Mouse (Mus musculus): ENCODE results near the gene Grin2c. TPM values are rescaled to one million over a fixed set of nuclear protein-coding genes. Genes with fewer than 3 reads are reported as not detected.
A peak's percentile ranks its signal among the peaks of the same experiment; 100 is the strongest.

Grin2c gene
- total RNA-seq, 1 experiment from 2014 or later: 3.5 TPM

DNA sequence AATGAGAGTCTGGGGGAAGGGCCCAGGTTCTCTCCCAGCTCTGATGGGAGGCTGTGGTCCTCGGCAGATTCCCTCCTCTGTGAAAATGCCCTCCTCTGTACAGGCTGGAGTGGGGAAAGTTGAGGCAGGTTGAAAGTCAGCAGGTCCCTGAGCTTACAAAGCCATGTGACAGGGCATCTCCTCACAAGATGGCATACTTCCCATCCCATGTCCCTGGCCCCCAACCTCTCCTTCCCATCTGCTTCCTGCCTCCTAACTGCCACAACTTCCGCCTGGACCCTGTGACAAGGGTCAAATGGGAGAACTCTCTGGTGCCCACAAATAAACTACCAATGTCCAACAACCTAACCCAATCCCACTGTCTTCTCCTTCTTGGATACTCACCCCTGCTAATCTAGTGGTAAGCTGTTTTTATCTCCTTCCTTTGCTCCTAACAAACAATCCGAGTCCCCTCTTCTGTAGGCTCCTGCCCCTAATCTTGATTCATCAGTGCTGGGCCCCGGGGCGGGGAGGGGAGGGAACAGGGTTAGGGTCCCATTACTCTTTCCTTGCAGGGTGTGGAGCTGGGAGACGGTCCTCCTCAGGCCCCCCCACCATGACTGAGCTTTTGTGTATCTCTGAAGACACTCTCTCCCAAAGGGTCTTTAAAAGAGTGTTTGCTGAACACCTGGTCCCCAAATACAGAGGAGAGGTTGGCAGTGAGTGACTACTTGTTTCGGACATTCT, 2.7 kb downstream of the Grin2c start:
- no peak for DNase-seq

DNA sequence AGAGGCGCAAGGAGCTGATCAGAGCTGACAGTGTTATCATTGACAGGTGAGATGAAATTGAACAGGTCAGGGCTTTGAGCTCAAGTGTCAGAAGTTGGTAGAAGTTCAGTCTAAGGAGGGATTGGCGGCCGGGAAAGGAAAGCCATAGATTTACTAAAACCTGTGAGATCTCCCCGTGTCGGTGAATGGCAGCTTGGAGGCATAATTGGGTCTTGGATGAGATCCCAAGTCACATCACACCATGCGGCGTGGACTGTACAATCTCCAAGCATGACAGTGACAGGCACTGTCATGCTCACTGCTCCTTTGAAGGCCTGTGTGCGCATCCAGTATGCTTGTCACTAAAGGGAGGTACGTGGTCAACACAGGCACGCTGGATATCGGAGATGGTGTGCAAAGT, 4.1 kb downstream of the Grin2c start:
- no peak for DNase-seq

DNA sequence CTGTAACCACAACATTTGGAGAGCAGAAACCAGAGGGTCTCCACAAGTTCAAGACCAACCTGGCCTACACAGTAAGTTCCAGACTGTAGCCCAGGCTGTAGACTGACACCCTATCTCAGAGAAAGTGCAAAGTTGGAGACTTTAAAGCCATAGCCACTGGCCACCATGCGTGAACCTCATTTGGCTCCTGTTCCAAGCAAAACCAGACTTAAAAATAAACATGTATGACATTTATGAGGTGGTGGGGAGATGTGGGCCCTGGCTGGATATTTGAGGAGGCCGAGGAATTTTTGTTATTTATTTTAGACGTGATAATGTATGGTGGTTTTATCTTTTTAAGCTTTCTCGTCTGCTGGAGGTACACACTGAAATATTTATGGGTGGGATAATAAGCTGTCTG, 7.9 kb downstream of the Grin2c start:
- DNase-seq: no peak

DNA sequence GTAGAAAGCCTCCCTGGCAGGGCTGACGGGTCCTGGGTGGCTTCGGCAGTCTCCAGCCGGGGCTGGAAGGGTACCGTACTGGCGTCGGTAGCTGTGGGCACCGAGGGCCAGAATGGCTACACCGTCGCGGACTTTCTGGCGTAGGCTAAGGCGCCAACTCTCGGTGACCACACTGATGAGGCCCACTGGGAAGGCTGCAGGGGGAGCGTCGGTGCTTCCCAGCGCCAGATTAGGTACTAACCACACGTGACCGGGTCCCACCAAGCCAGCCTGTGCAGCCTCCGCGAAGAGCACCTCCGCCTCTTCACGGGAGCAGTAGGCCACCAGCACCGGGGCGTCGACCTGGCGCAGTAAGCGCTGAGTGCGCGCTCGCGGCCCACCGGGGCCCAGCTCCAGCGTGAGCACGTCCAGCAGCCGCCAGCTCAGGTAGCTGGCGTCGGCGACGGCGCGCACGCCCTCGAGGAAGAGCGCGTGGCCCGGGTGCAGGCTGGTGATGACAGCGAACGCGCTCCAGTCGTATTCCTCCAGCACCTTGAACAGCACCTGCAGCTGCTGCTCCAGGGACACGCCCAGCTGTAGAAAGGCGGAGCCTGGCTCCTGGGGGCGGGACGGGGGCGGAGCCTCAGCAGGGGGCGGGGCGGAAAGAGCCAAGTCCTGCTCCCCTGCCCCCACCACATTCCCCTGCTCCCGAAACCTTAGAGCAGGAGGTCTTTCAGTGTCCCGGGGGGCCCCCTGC, 9.1 kb downstream of the Grin2c start:
- no peak for DNase-seq

DNA sequence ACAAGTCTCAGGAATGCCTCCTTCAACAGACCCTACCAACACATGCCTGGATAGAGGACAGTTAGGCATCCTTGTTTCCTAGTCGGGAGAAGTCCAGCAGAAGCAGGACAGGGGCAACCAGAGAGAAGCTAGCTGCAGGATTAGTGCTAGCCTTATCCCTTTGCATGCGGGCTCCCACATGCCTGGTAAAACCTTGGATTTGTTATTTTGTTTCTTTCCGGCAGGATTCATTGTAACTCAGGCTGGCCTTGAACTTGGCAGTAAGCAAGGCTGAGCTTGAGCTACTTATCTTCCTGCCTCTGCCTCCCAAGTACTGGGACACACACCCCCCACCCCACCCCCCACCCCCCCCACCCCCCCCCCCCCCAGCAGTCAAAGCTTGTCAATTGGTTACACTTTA, 15.8 kb downstream of the Grin2c start:
- no peak for DNase-seq

DNA sequence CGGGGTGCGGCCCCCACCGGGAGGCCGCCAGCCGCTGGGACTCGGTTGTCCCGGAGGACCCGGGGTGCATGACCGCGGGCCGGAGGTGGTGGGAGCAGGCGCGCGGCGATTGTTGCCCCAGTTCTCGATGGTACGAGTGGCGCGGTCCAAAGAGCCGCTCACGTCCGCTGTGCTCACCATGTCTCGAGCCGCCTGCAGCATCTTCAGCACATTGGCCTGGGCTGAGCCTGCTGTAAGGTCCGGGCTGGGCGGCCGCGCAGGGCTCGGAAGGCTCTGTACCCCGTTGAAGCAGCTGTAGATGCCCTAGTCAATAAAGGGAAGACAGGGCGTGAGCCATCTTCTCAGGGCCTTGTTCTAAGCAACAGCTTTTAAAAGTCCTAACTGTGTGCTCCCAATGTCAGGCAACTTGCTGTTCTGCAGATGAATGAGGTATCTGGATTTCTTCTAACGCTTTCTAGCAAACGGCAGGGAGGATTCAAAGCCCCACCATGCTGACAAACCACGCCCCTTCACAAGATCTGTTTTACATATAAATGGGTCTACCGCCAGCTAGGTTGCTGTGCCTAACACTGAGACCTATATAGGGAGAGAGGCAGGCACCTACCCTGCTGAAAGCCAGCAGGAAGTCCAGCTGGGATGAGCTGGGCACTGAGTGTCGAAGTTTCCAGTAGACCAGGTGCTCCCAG, 16.5 kb downstream of the Grin2c start:
- DNase-seq: no peak

DNA sequence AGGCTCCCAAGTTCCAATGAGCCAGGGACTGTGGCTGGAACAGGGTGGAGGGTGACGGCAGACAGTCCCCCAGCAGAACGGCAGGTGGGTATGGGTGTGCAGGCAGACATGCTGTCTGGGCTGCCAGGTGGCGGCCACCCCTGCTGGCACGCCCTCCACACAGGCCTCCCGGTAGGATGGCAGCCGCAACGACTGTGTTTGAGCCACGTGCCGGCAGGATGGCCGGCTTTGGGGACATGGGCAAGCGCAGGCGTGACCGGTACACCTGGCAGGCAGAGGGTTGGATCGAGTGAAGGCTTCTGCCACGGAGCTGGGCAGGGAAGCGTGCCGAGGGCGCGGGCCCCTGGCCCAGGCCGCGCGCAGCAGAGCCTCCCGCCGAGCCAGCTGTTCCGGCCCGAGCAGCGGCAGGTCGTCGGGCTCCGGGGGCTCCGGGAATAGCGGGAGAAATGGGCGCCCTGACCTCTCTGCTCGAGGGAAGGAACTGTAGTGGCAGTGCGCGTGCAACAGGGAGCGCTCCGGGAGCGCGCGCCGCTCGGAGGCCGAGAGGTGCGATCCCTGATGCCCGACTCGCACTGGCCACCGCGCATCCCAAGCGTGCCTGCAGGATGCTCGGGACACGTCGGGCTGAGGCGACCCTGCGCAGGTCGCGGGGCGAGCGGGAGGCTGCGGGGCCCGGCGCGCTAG, 17.2 kb downstream of the Grin2c start:
- DNase-seq: peak; percentile 43

DNA sequence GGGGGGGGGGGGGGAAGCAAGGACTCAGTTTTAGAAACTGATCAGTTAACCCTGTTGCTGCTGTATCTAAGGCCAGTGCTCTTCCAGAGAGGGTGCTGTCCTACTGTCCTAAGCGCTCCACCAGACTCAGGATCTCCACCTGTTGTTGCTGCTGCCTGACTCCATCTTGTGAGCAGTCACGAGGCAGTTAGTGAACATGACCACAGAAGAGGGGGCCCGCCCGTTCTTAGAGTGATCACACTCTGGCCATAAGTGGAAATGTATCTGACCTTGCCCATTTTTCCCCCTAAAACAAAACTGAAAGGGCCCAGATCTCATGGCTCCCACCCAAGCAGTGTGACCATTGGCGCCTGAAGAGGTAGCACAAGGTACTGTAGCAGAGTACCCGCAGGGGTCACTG, 19.1 kb downstream of the Grin2c start:
- DNase-seq: no peak

DNA sequence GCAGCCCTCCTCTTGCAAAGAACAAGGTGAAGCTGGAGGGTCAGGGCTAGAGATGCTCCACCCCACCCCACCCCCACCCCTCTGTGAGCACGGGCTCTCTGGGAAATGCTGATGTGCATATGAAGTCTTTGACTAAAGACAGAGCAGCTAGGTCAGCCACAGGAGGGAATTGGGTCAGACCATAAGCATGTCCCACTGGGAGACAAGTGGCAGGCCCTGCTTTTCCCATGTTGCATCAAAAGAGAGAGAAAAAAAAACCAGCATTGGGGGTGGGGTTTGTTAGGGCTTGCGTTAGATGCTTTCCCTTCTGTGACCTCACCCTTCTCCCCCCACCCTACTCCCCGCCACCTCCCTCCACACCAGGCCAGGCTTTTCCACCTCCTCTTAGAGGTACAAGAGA, 19.8 kb downstream of the Grin2c start:
- no peak for DNase-seq

DNA sequence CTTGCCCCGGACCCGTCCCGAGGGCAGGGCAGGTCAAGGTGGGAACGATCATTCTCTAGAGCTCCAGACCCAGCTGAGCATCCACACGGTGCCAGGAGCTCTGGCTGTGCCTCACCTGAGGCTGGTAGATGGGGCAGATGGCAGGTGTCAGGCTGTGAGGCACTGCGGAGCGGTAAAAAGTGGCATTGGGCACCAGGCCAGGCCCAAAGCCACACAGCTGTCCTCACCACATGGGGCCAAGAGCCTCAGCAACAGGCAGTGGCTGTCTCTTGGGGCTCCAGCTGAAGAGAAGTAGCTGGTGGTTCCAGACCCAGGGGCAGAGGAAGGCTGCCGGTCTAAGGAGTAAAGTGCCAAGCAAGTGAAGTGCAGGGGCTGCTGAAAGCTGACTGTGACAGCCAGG, 20.7 kb downstream of the Grin2c start:
- DNase-seq: no peak

DNA sequence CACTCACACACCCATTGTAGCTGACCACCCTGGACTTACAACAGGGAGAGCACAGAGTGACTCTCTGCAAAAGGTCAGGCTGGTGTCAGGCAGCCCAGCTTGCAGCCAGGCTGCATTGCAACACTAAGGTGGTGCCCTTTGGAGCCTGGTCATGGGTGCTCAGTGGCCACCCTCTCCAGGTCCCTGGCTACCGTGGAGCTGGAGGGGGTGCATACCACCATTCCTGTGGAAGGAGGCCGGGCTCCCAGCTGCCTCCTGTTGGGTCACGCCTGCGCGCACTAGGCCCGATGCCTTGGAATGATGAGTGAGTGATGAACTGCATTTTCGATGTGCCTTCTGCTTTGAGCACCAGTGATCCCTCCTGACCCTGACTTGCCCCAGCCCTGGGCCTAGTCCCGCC, 22.2 kb downstream of the Grin2c start:
- no peak for DNase-seq

DNA sequence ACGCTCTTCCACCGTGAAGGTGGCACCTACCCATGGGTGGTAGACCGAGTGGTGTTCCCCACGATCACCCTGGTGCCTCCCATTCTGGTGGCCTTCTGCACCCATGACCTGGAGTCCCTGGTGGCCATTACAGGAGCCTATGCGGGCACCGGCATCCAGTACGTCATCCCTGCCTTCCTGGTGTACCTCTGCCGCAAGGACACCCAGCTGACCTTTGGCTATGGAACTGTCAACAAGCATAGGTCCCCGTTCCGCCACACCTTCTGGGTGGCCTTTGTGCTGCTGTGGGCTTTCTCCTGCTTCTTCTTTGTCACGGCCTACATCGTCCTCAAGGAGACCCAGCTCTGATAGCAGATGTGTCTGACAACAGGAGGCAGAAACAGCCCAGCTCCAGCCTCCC, 23.3 kb downstream of the Grin2c start:
- no peak for DNase-seq

DNA sequence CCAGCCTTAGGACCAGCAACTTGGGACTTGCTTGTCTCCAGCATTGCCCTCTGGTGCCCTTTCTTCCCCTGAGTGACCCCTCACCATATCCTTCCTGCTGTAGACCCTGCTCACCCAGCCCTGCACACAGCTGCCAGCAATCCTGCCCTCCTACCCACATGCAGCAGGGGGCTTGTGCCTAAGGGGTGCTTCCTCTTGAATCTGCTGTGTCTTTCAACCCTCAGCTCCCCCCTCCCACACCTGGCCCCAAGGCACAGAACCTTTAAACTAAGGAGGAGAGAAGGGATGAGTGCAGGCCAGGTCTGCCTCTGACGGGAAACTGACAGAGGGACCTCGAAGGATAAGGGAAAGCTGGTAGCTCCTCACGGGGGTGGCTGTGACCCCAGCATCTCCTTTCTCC, 24.3 kb downstream of the Grin2c start:
- DNase-seq: no peak

DNA sequence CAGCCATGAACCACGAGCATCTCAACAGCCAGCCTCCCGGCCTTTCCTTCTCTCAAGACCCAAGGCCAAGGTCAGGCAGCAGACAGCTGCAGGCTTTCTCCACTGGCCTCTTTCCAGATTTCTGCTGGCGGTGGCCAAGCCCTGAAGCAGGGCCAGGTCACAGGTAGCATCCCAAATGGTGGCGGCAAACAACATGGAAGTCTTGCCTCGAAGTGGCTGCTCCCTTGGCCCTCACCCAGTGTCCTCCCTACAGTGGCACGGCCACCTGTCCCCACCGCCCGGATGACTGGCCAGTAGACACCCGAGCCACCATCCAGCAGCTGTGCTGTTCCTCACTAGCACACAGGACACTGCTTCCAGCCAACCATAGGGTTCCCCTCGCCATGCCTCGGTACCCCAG, 25.6 kb downstream of the Grin2c start:
- DNase-seq: no peak

DNA sequence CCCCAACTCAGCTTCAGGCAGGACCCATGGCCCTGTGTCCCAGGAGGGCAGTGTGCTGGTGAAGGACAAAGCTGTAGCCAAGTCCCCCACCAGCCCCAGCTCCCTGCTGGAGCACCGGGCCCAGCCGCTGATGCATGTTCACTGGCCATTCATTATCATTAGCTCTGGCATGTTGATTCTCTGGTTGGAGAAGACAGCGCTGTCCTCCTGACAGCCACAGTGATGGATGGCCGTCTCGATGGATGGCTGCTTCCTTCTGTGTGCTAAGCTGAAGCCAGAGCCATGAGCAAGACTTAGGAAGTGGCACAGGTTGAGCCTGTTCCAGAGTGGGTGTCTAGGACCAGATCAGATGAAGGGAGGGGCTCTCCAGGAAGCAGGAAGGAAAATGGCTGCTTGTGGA, 30.5 kb downstream of the Grin2c start:
- DNase-seq: no peak

DNA sequence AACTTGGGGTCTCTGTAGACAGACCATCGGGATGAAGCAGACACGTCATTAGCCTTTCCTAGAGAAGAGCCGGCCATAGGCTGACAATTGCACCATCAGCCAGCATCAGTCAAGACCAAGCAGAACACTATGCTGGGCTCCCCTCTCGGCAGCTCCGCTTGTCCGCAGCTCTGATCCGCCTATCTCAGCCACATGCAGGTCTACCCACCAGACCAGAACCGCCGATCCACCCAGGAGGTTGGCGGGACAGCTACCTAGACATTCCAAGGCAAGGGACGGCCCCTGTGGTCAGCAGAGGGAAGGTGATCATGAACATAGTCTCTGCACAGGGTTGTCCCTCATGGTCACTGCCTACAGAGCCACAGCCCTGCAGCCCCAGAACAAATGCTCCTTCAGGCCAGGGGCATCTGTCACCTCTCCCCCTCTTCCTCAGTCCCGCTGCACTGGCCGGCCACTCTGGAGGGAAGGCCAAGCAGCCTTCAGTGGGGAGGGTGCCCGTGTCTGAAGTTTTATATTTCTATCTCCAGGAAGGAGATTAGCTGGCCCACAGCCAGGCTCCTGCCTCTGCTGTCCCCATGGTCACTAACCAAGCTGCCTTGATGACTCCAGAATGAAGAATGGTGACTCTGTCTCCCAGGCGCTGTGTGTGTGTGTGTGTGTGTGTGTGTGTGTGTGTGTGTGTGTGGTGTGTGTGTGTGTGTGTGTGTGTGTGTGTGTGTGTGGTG, 32.6 kb downstream of the Grin2c start:
- peak; percentile 75 for DNase-seq

DNA sequence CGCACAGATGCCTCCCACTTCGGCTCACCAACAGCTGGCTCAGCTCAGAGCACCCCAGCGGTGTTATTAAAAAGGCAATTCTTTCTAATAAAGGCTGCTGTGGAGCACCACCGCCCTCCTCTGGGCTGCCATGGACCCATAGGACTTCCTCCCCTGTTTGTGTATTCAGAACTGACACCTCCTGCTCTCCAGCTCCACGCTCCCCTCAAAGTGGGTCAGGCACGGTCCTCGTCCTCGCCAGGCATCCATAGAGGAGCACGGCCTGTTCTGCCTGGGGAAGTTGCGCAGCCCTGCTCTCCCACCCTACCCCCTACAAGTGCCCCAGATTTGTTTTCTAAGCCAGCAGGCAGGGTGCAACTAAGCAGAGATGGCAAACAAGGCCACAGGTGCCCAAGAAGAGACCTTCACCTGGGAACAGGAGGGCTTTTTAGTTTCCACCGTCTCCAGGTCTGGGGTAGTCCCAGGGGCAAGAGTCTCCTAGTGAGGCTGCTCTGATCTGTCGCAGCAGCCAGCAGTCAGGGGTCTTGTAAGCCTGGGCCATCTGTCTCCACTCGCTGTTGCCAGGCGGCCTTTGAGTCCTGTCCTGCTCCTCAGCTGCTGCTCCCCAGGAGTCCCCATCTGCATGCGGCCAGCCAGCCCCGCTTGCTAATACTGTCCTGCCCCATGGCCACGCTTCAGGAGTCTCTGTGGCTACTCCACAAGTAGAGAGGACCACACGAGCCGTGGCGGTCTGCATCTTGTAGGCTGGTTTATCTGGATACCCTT, 33.3 kb downstream of the Grin2c start:
- DNase-seq: no peak

DNA sequence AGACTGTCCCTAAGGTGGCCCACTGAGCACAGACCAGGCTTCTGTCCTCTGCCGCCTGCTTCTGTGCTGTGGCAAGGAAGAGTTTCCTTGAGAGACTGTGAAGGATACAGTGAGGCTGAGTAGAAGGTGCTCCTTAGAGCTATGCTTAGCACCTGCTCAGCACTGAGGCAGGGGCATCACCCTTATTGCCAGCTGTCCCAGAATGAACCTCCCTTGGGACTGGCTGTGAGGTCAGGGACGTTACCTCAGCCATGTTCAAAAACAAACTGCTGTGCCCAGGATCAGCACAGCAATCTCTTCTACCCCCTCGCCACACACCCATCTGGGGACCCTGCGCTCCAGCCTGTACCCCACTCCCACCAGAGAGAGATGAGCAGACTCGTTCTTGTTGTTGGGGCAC, 34.2 kb downstream of the Grin2c start:
- DNase-seq: no peak

DNA sequence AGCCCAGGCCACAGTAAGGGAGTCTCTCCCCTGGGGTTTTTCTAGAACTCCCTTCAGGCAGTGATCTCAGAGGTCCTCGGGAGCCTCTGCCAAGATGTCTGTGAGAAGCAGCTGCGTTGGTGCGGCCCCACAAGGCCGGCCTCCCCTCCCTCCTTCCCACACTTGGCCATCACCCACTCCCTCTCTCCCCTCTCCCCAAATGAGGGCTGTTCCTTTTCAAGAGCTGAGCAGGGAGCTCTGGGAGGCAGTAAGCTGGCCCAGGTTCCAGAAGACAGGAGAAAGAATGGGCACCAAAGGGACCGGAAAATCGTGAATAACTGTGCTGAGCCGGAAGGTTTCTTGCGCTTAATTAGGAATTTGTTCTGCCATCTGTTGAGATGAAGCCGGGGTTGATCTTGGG, 35.1 kb downstream of the Grin2c start:
- DNase-seq: no peak

DNA sequence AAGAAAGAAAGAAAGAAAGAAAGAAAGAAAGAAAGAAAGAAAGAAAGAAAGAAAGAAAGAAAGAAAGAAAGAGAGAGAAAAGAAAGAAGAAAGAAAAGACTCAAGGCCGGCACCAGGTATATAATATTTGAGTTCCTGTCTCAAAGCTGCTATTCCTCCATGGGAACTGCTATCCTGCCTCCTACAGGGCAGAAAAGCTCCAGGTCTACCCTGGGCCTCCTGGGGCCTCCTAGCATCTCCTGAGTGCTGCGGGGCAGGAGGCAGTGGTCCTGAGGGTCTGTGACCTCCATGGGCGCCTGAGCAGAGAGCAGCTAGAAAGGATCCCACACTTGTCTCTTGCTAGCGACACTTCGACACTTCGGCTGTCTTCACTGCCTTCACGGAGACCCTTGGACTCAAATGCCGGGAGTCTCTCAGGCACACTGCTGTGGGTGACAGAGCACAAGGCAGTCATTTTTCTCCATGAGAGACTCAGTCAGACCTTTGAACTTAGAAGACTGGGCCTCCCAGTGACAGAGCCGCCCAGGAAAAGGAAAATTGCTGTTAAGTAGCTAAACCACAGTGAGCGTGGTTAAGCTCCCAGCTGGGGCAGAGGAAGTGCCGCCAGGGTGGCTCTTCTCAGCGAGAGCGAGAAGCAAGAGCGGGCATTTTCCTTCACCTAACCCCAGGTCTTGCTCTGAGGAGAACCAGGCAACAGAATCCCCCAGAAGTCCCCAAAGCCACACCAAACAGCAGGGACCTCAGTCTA, 35.7 kb downstream of the Grin2c start:
- DNase-seq: no peak

Data from adrenal gland, postnatal 25 days (tissue).